Mouse (Mus musculus) G1E-ER4 (cell line): Measurements from ENCODE around the gene Naa30. TPM values are rescaled to one million over a fixed set of nuclear protein-coding genes. Genes with fewer than 3 reads are reported as not detected.

Experiments
- GATA1 ChIP-seq: IDR thresholded peaks from one replicate; pipeline ENCODE4 v1.8.0; 2012; ENCODE audit warnings: low read length, inconsistent platforms
- polyA plus RNA-seq: library from polyadenylated mRNA; stranded (reverse); fragments of >175 nt; gene quantifications from 2 replicates; pipeline ENCODE4 v1.2.3, GENCODE M21; 2012

Naa30 gene
- polyA plus RNA-seq, 1 experiment: 18.1 TPM

GRCm38 (mm10) chr14:49201073-49201778 is 29.2 kb downstream of the Naa30 start:
- TF ChIP-seq GATA1: no peak

- no peak for TF ChIP-seq GATA1
Measured at GRCm38 (mm10) chr14:49218677-49219076, 46.7 kb downstream of the Naa30 start.

GRCm38 (mm10) chr14:49221771-49222170 is 49.7 kb downstream of the Naa30 start:
- TF ChIP-seq GATA1: no peak

- no peak for TF ChIP-seq GATA1
Measured at GRCm38 (mm10) chr14:49226471-49226870, 54.4 kb downstream of the Naa30 start.

- no peak for TF ChIP-seq GATA1
Measured at GRCm38 (mm10) chr14:49226986-49227385, 55.0 kb downstream of the Naa30 start.

- no peak for TF ChIP-seq GATA1
Measured at GRCm38 (mm10) chr14:49231845-49232244, 59.8 kb downstream of the Naa30 start.

GRCm38 (mm10) chr14:49234788-49235515 is 62.9 kb downstream of the Naa30 start:
- no peak for TF ChIP-seq GATA1

- TF ChIP-seq GATA1: no peak
Measured at GRCm38 (mm10) chr14:49238206-49238605, 66.2 kb downstream of the Naa30 start.

Other genes with a start within 250 kb of the Naa30 start
- gene Ap5m1, start 106.1 kb upstream of the Naa30 start, polyA plus RNA-seq: 1.3 and 3.8 TPM in 2 replicates
- gene Exoc5, start 105.6 kb upstream of the Naa30 start, polyA plus RNA-seq: 6.7 and 10.3 TPM in 2 replicates
- not detected in 2 replicates for gene ccdc198, start 73.2 kb downstream of the Naa30 start, polyA plus RNA-seq